Comparison of ENCODE assay signal across 13 mouse cellular contexts in genomic region chr7:142893721-142894639, GRCm38 (mm10). TPM values are rescaled to one million over a fixed set of nuclear protein-coding genes. Genes with fewer than 3 reads are reported as not detected.
DNase-seq lines count a peak whose midpoint lies in the region; ATAC-seq lines count a peak whose summit lies in the region.
"Had no signal": no experiment of that assay in that cellular context is flagged by ENCODE, and none has a peak within 500 bp of the region (broad histone marks: within the 10 kb centered on the region; RNA-seq: fewer than 3 reads in every experiment).

No protein-coding gene starts in this region.

- H3K27me3 ChIP-seq in heart, embryonic 12.5 days (replicated peaks) = peaks cover 79% of the 10 kb centered on the region
- H3K27me3 ChIP-seq in liver, embryonic 13.5 days = peaks cover 26% of the 10 kb centered on the region
- peaks cover 41% of the 10 kb centered on the region for H3K27me3 ChIP-seq in liver, embryonic 12.5 days (replicated peaks)
- H3K27me3 ChIP-seq in hindbrain, embryonic 15.5 days = no peaks in the 10 kb centered on the region
- H3K27me3 ChIP-seq in limb, embryonic 10.5 days (ENCODE audit: low read depth, poor library complexity, severe bottlenecking) = peaks cover 30% of the 10 kb centered on the region

- H3K27ac ChIP-seq in heart, embryonic 12.5 days (ENCODE audit: poor library complexity, severe bottlenecking) = no peak overlapping the region
- H3K27ac ChIP-seq in liver, embryonic 13.5 days = no peak overlapping the region
- H3K27ac ChIP-seq in liver, embryonic 12.5 days = no peak overlapping the region
- no peak overlapping the region for H3K27ac ChIP-seq in hindbrain, embryonic 15.5 days (replicated peaks)
- no peak overlapping the region for H3K27ac ChIP-seq in limb, embryonic 10.5 days

- H3K4me3 ChIP-seq in heart, embryonic 12.5 days = no peak overlapping the region
- H3K4me3 ChIP-seq in liver, embryonic 13.5 days (replicated peaks) = no peak overlapping the region
- H3K4me3 ChIP-seq in liver, embryonic 12.5 days = no peak overlapping the region
- H3K4me3 ChIP-seq in hindbrain, embryonic 15.5 days = no peak overlapping the region
- H3K4me3 ChIP-seq in limb, embryonic 10.5 days = no peak overlapping the region
- H3K4me3 ChIP-seq: erythroblast, embryonic 14.5 days; myocyte had no signal

- DNase-seq in heart, postnatal 25 days (ENCODE audit: low spot score) = no peak
- no peak for DNase-seq in liver, embryonic 13.5 days
- peak; percentile 29 for DNase-seq in limb, embryonic 10.5 days (ENCODE audit: low spot score)
- DNase-seq in frontal cortex, postnatal 14 days (ENCODE audit: low spot score in 2 of 2) = no peak
- DNase-seq in right cerebral cortex, postnatal 14 days = no peak

- H3K36me3 ChIP-seq in heart, embryonic 12.5 days = no peaks in the 10 kb centered on the region
- no peaks in the 10 kb centered on the region for H3K36me3 ChIP-seq in liver, embryonic 13.5 days
- H3K36me3 ChIP-seq in liver, embryonic 12.5 days = no peaks in the 10 kb centered on the region
- H3K36me3 ChIP-seq in hindbrain, embryonic 15.5 days = no peaks in the 10 kb centered on the region
- no peaks in the 10 kb centered on the region for H3K36me3 ChIP-seq in limb, embryonic 10.5 days

- peak overlapping the region; percentile 9; the same call in 1 of the 2 replicates for H3K4me2 ChIP-seq in heart, embryonic 12.5 days
- no peak overlapping the region for H3K4me2 ChIP-seq in liver, embryonic 13.5 days
- no peak overlapping the region for H3K4me2 ChIP-seq in liver, embryonic 12.5 days
- H3K4me2 ChIP-seq in hindbrain, embryonic 15.5 days = no peak overlapping the region

- no peak overlapping the region for H3K9ac ChIP-seq in heart, embryonic 12.5 days
- no peak overlapping the region for H3K9ac ChIP-seq in liver, embryonic 13.5 days
- H3K9ac ChIP-seq in liver, embryonic 12.5 days = no peak overlapping the region
- H3K9ac ChIP-seq in hindbrain, embryonic 15.5 days = no peak overlapping the region

- ATAC-seq in heart, embryonic 12.5 days (ENCODE audit: insufficient number of reproducible peaks, low FRiP score) = peak; percentile 76
- ATAC-seq in liver, embryonic 13.5 days (ENCODE audit: low read depth) = peak; percentile 18; the same call in 1 of the 2 replicates
- no peak; the same call in 1 of the 2 replicates for ATAC-seq in liver, embryonic 12.5 days
- 0 out of 2 replicates have a peak, but pooled peaks have one; percentile 36 for ATAC-seq in hindbrain, embryonic 15.5 days (ENCODE audit: low FRiP score, low read depth)
- ATAC-seq: Patski had no signal

- intact Hi-C loops in heart, postnatal 25 days (cut with DNase I) = loop anchor here (1.0 to 5.0 kb wide), 3 partner anchors 23 to 193 kb away; partner anchors contain the start of gene Tspan32

- H3K9me3 ChIP-seq in heart, embryonic 12.5 days (replicated peaks) = no peaks in the 10 kb centered on the region
- H3K9me3 ChIP-seq in liver, embryonic 13.5 days (replicated peaks) = no peaks in the 10 kb centered on the region
- no peaks in the 10 kb centered on the region for H3K9me3 ChIP-seq in liver, embryonic 12.5 days (replicated peaks)
- H3K9me3 ChIP-seq in hindbrain, embryonic 15.5 days = no peaks in the 10 kb centered on the region
- no peaks in the 10 kb centered on the region for H3K9me3 ChIP-seq in limb, embryonic 10.5 days (replicated peaks)

- H3K4me1 ChIP-seq in heart, embryonic 12.5 days (replicated peaks) = peaks cover 25% of the 10 kb centered on the region
- H3K4me1 ChIP-seq in liver, embryonic 13.5 days (replicated peaks) = no peaks in the 10 kb centered on the region
- H3K4me1 ChIP-seq in liver, embryonic 12.5 days = no peaks in the 10 kb centered on the region; the same call in 1 of the 2 replicates
- H3K4me1 ChIP-seq in hindbrain, embryonic 15.5 days (replicated peaks) = no peaks in the 10 kb centered on the region
- H3K4me1 ChIP-seq in limb, embryonic 10.5 days = peaks cover 18% of the 10 kb centered on the region

- 54% methylated on average over 12 of the region's 12 CpGs for WGBS in heart, embryonic 12.5 days
- 49% methylated on average over 12 of the region's 12 CpGs for WGBS in liver, embryonic 13.5 days (ENCODE audit: insufficient replicate concordance)
- 52% methylated on average over 12 of the region's 12 CpGs for WGBS in liver, embryonic 12.5 days (ENCODE audit: insufficient replicate concordance)
- WGBS in hindbrain, embryonic 15.5 days = 72% methylated on average over 12 of the region's 12 CpGs
- WGBS in limb, embryonic 10.5 days = 64% methylated on average over 12 of the region's 12 CpGs

RNA-seq across cellular contexts. Expression of gene Th, which starts 36.9 kb away (rescaled TPM):
- polyA plus RNA-seq in heart, embryonic 12.5 days (2016; fragmentation: Nextera tagmentation; extraction: Ambion mirVana) = 0.60 and 1.0 TPM in 2 replicates
- not detected for total RNA-seq in heart, postnatal 25 days (2021)
- polyA plus RNA-seq in liver, embryonic 13.5 days (2015; fragmentation: Nextera tagmentation; extraction: Ambion mirVana) = not detected in 2 replicates
- 0.35 TPM in 1 of 2 replicates, not detected in the other for polyA plus RNA-seq in liver, embryonic 12.5 days (2016; fragmentation: Nextera tagmentation; extraction: Ambion mirVana)
- polyA plus RNA-seq in hindbrain, embryonic 15.5 days (2015; fragmentation: Nextera tagmentation; extraction: Ambion mirVana) = 10.7 and 11.0 TPM in 2 replicates
- 1.2 TPM in 2 replicates for polyA plus RNA-seq in limb, embryonic 10.5 days (2016; fragmentation: Nextera tagmentation; extraction: Ambion mirVana)
- total RNA-seq: CH12.LX had no signal
- polyA plus RNA-seq: erythroblast, embryonic 14.5 days; myocyte; Patski; spleen, adult 2 months had no signal
